Mouse (Mus musculus): Measurements from ENCODE around the gene Igsf10. TPM values are rescaled to one million over a fixed set of nuclear protein-coding genes. Genes with fewer than 3 reads are reported as not detected.
A peak's percentile ranks its signal among the peaks of the same experiment; 100 is the strongest.

Igsf10 gene
- polyA plus RNA-seq, 1 experiment from 2014 or later, result 9.6 TPM

DNA sequence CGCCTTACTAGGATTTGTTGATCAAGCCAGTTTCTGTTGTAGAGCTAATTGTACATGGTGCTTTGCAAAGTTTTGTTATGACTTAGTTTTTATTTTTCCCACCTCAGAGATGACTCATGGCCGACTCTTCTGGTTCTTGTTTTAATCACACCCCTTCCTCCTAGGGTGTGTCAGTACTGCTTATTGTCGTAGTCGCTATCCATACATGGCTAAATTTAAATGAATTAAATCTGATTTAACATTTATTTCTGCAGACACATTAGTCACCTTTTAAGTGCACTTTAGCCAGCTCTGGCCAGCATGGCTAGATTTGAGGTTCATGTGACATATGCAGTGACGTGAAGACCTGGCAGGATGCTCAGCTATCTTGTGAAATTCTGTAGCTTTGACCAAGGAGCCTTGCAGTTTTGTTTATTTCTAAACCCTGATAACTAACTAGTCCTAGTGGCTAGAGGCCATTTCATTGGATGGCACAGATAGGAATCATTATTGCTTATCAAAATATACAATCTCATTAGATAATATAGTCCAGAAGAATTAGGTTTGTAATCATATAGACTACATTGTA, 47.5 kb downstream of the Igsf10 start:
- H3K27me3 ChIP-seq (ENCODE audit: control insufficient read depth, insufficient read depth, low read depth, low read length), result no peaks in the 10 kb centered on the region
- ATAC-seq (ENCODE audit: low read depth), result no peak
- H3K4me1 ChIP-seq (replicated peaks; ENCODE audit: control insufficient read depth, insufficient read depth, low read length), result no peaks in the 10 kb centered on the region
- H3K9me3 ChIP-seq (ENCODE audit: control insufficient read depth, low read length), result no peaks in the 10 kb centered on the region
- H3K9ac ChIP-seq (ENCODE audit: low read length), result no peak overlapping the region
- 86% methylated on average over 5 of the region's 5 CpGs for WGBS
- no peaks in the 10 kb centered on the region for H3K36me3 ChIP-seq (ENCODE audit: control insufficient read depth, insufficient read depth, low read length)
- no peak overlapping the region for H3K4me3 ChIP-seq (ENCODE audit: low read length)
- H3K4me2 ChIP-seq (ENCODE audit: low read depth, low read length), result no peak overlapping the region
- no peak overlapping the region for H3K27ac ChIP-seq (ENCODE audit: low read length)

- Histone ChIP-seq H3K4me1 (replicated peaks; ENCODE audit: control insufficient read depth, insufficient read depth, low read length) (no peaks in the 10 kb centered on the region), H3K4me2 (ENCODE audit: low read depth, low read length) (no peak overlapping the region), H3K27ac (ENCODE audit: low read length) (no peak overlapping the region), H3K9ac (ENCODE audit: low read length) (no peak overlapping the region), H3K36me3 (ENCODE audit: control insufficient read depth, insufficient read depth, low read length) (no peaks in the 10 kb centered on the region), H3K4me3 (ENCODE audit: low read length) (no peak overlapping the region), H3K27me3 (ENCODE audit: control insufficient read depth, insufficient read depth, low read depth, low read length) (no peaks in the 10 kb centered on the region), H3K9me3 (ENCODE audit: control insufficient read depth, low read length) (no peaks in the 10 kb centered on the region)
- WGBS, result 81% methylated on average over 16 of the region's 16 CpGs
- no peak for ATAC-seq (ENCODE audit: low read depth)
Measured at GRCm38 (mm10) chr3:59295699-59296562, 48.3 kb downstream of the Igsf10 start.

- Histone ChIP-seq H3K36me3 (ENCODE audit: control insufficient read depth, insufficient read depth, low read length) (no peaks in the 10 kb centered on the region), H3K9me3 (ENCODE audit: control insufficient read depth, low read length) (no peaks in the 10 kb centered on the region), H3K27ac (ENCODE audit: low read length) (no peak overlapping the region), H3K27me3 (ENCODE audit: control insufficient read depth, insufficient read depth, low read depth, low read length) (no peaks in the 10 kb centered on the region), H3K4me3 (ENCODE audit: low read length) (no peak overlapping the region), H3K9ac (ENCODE audit: low read length) (no peak overlapping the region), H3K4me1 (replicated peaks; ENCODE audit: control insufficient read depth, insufficient read depth, low read length) (no peaks in the 10 kb centered on the region), H3K4me2 (ENCODE audit: low read depth, low read length) (no peak overlapping the region)
- 77% methylated on average over 5 of the region's 5 CpGs for WGBS
- ATAC-seq (ENCODE audit: low read depth), result no peak
Measured at GRCm38 (mm10) chr3:59293437-59294199, 50.6 kb downstream of the Igsf10 start.

- no peaks in the 10 kb centered on the region for H3K9me3 ChIP-seq (ENCODE audit: control insufficient read depth, low read length)
- H3K27ac ChIP-seq (ENCODE audit: low read length), result no peak overlapping the region
- H3K36me3 ChIP-seq (ENCODE audit: control insufficient read depth, insufficient read depth, low read length), result no peaks in the 10 kb centered on the region
- H3K27me3 ChIP-seq (ENCODE audit: control insufficient read depth, insufficient read depth, low read depth, low read length), result no peaks in the 10 kb centered on the region
- no peak overlapping the region for H3K4me3 ChIP-seq (ENCODE audit: low read length)
- no peak for ATAC-seq (ENCODE audit: low read depth)
- 46% methylated on average over 2 of the region's 2 CpGs for WGBS
- H3K4me1 ChIP-seq (replicated peaks; ENCODE audit: control insufficient read depth, insufficient read depth, low read length), result no peaks in the 10 kb centered on the region
- H3K9ac ChIP-seq (ENCODE audit: low read length), result no peak overlapping the region
- no peak overlapping the region for H3K4me2 ChIP-seq (ENCODE audit: low read depth, low read length)
Measured at GRCm38 (mm10) chr3:59290551-59290950, 53.6 kb downstream of the Igsf10 start.

- H3K4me1 ChIP-seq (replicated peaks; ENCODE audit: control insufficient read depth, insufficient read depth, low read length), result no peaks in the 10 kb centered on the region
- no peak overlapping the region for H3K4me3 ChIP-seq (ENCODE audit: low read length)
- no peak overlapping the region for H3K9ac ChIP-seq (ENCODE audit: low read length)
- no peaks in the 10 kb centered on the region for H3K9me3 ChIP-seq (ENCODE audit: control insufficient read depth, low read length)
- H3K4me2 ChIP-seq (ENCODE audit: low read depth, low read length), result no peak overlapping the region
- no peak for ATAC-seq (ENCODE audit: low read depth)
- H3K27ac ChIP-seq (ENCODE audit: low read length), result no peak overlapping the region
- no peaks in the 10 kb centered on the region for H3K27me3 ChIP-seq (ENCODE audit: control insufficient read depth, insufficient read depth, low read depth, low read length)
- H3K36me3 ChIP-seq (ENCODE audit: control insufficient read depth, insufficient read depth, low read length), result no peaks in the 10 kb centered on the region
Measured at GRCm38 (mm10) chr3:59278620-59279019, 65.6 kb downstream of the Igsf10 start.

DNA sequence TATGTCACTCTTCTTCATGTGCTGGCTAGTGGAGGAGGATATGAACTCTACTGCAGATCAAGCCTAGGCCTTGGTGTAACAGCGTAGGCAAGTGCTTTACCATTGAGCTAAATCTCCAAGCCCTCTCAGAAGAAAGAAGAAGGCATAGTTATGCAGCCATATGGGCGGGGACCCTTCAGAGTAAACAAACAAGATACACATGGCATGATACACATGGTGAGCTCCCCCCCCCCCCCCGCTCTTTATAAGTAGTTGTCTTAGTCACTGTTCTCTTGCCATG, 66.0 kb downstream of the Igsf10 start:
- H3K27ac ChIP-seq (ENCODE audit: low read length), result no peak overlapping the region

GRCm38 (mm10) chr3:59277502-59278253, 66.5 kb downstream of the Igsf10 start:
- peak; percentile 38; the same call in 1 of the 2 replicates for ATAC-seq (ENCODE audit: low read depth)
- Histone ChIP-seq H3K4me2 (ENCODE audit: low read depth, low read length) (no peak overlapping the region), H3K4me3 (ENCODE audit: low read length) (no peak overlapping the region), H3K36me3 (ENCODE audit: control insufficient read depth, insufficient read depth, low read length) (no peaks in the 10 kb centered on the region), H3K4me1 (replicated peaks; ENCODE audit: control insufficient read depth, insufficient read depth, low read length) (no peaks in the 10 kb centered on the region), H3K27me3 (ENCODE audit: control insufficient read depth, insufficient read depth, low read depth, low read length) (no peaks in the 10 kb centered on the region), H3K9ac (ENCODE audit: low read length) (no peak overlapping the region), H3K27ac (ENCODE audit: low read length) (no peak overlapping the region), H3K9me3 (ENCODE audit: control insufficient read depth, low read length) (no peaks in the 10 kb centered on the region)
- 18% methylated on average over 3 of the region's 3 CpGs for WGBS

More for the DNA sequence above, 66.0 kb downstream of the Igsf10 start:
- Histone ChIP-seq H3K9me3 (ENCODE audit: control insufficient read depth, low read length) (no peaks in the 10 kb centered on the region), H3K4me1 (replicated peaks; ENCODE audit: control insufficient read depth, insufficient read depth, low read length) (no peaks in the 10 kb centered on the region), H3K36me3 (ENCODE audit: control insufficient read depth, insufficient read depth, low read length) (no peaks in the 10 kb centered on the region), H3K27me3 (ENCODE audit: control insufficient read depth, insufficient read depth, low read depth, low read length) (no peaks in the 10 kb centered on the region), H3K4me2 (ENCODE audit: low read depth, low read length) (no peak overlapping the region), H3K4me3 (ENCODE audit: low read length) (no peak overlapping the region), H3K9ac (ENCODE audit: low read length) (no peak overlapping the region)
- no peak for ATAC-seq (ENCODE audit: low read depth)
- WGBS, result 71% methylated on average over 3 of the region's 3 CpGs

DNA sequence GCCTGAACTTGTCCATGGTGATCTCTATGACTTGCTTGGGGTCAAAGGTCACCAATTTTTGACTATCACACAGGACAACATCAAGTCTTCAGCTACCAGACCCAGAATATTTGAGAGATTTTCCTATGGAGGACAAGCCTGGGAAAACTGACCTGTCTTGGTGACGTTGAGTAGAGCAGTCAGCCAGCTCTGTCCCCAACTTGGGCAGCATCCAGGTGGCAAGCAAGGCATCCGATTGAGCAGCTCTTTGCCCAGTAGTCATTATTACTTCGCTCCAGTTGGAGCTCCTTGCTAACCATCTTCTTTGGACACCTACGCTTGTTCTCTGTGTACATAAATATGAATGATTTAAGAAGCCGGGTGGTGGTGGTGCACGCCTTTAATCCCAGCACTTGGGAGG, 73.4 kb downstream of the Igsf10 start:
- Histone ChIP-seq H3K9ac (ENCODE audit: low read length) (no peak overlapping the region), H3K27ac (ENCODE audit: low read length) (no peak overlapping the region), H3K4me2 (ENCODE audit: low read depth, low read length) (no peak overlapping the region), H3K36me3 (ENCODE audit: control insufficient read depth, insufficient read depth, low read length) (no peaks in the 10 kb centered on the region), H3K27me3 (ENCODE audit: control insufficient read depth, insufficient read depth, low read depth, low read length) (no peaks in the 10 kb centered on the region), H3K9me3 (ENCODE audit: control insufficient read depth, low read length) (no peaks in the 10 kb centered on the region), H3K4me1 (replicated peaks; ENCODE audit: control insufficient read depth, insufficient read depth, low read length) (no peaks in the 10 kb centered on the region), H3K4me3 (ENCODE audit: low read length) (no peak overlapping the region)
- no peak for ATAC-seq (ENCODE audit: low read depth)
- 90% methylated on average over 6 of the region's 6 CpGs for WGBS

Measured in lung, embryonic 16.5 days (tissue).